Mouse (Mus musculus) stomach, postnatal 0 days (tissue): ENCODE measurements around the gene Efcab9. TPM values are rescaled to one million over a fixed set of nuclear protein-coding genes. Genes with fewer than 3 reads are reported as not detected.

Experiments used
- ATAC-seq: fragments of 200-750 bp; cut with Nextera tagmentation; 2 replicates; pipeline ENCODE4 v1.8.0; 2017; ENCODE audit not compliant: low FRiP score, low TSS enrichment
- DNase-seq: peaks from one replicate; pipeline ENCODE4 v3.0.0-alpha.2; 2016; ENCODE audit warnings: low spot score
- H3K27ac ChIP-seq: fragments of 300-500 bp; sonication (generic); replicated peaks from 2 replicates; pipeline ENCODE4 v1.5.1; 2014; ENCODE audit warnings: mild to moderate bottlenecking, control low read depth
- H3K27me3 ChIP-seq: fragments of 300-500 bp; sonication (generic); 2 replicates; pipeline ENCODE4 v1.6.1; 2014; ENCODE audit warnings: low read length; ENCODE audit not compliant: control insufficient read depth, insufficient read depth
- H3K36me3 ChIP-seq: fragments of 300-500 bp; sonication (generic); 2 replicates; pipeline ENCODE4 v1.6.1; 2014; ENCODE audit warnings: low read length, mixed read lengths; ENCODE audit not compliant: control insufficient read depth, insufficient read depth
- H3K4me1 ChIP-seq: fragments of 300-500 bp; sonication (generic); replicated peaks from 2 replicates; pipeline ENCODE4 v1.6.1; 2014; ENCODE audit warnings: antibody characterized with exemption; ENCODE audit not compliant: control insufficient read depth, insufficient read depth
- H3K4me2 ChIP-seq: fragments of 300-500 bp; sonication (generic); replicated peaks from 2 replicates; pipeline ENCODE4 v1.6.1; 2014; ENCODE audit warnings: low read depth, mild to moderate bottlenecking, control low read depth, moderate library complexity
- H3K4me3 ChIP-seq: fragments of 300-500 bp; sonication (generic); 2 replicates; pipeline ENCODE4 v1.5.1; 2014; ENCODE audit warnings: low read depth, low read length, control low read depth
- H3K9ac ChIP-seq: fragments of 300-500 bp; sonication (generic); 2 replicates; pipeline ENCODE4 v1.6.1; 2014; ENCODE audit warnings: mild to moderate bottlenecking, low read length, control low read depth, mixed read lengths
- H3K9me3 ChIP-seq: fragments of 300-500 bp; sonication (generic); 2 replicates; pipeline ENCODE4 v1.6.1; 2016; ENCODE audit warnings: low read length; ENCODE audit not compliant: control insufficient read depth
- CTCF ChIP-seq: IDR thresholded peaks from 2 replicates; pipeline ENCODE4 v1.5.1; 2016; ENCODE audit warnings: antibody characterized with exemption, low read depth, mild to moderate bottlenecking, moderate library complexity
- EP300 ChIP-seq: optimal IDR thresholded peaks from 2 replicates; pipeline ENCODE3; 2016; ENCODE audit warnings: antibody characterized with exemption
- WGBS: fragments of 180-500 bp; shearing (Covaris S2); extraction: QIAGEN DNeasy Blood & Tissue Kit; methylation state at CpG from one replicate; pipeline ENCODE4 v1.1.7; 2014; 5-methylcytosine and 5-hydroxymethylcytosine counted together
- polyA plus RNA-seq: library from polyadenylated mRNA; unstranded; fragments of >200 nt; fragmentation: Nextera tagmentation; extraction: Ambion mirVana; gene quantifications from 2 replicates; pipeline ENCODE4 v1.2.1, GENCODE M21; 2015

Efcab9 gene
- polyA plus RNA-seq, 1 experiment from 2014 or later: 0.16 TPM

DNA sequence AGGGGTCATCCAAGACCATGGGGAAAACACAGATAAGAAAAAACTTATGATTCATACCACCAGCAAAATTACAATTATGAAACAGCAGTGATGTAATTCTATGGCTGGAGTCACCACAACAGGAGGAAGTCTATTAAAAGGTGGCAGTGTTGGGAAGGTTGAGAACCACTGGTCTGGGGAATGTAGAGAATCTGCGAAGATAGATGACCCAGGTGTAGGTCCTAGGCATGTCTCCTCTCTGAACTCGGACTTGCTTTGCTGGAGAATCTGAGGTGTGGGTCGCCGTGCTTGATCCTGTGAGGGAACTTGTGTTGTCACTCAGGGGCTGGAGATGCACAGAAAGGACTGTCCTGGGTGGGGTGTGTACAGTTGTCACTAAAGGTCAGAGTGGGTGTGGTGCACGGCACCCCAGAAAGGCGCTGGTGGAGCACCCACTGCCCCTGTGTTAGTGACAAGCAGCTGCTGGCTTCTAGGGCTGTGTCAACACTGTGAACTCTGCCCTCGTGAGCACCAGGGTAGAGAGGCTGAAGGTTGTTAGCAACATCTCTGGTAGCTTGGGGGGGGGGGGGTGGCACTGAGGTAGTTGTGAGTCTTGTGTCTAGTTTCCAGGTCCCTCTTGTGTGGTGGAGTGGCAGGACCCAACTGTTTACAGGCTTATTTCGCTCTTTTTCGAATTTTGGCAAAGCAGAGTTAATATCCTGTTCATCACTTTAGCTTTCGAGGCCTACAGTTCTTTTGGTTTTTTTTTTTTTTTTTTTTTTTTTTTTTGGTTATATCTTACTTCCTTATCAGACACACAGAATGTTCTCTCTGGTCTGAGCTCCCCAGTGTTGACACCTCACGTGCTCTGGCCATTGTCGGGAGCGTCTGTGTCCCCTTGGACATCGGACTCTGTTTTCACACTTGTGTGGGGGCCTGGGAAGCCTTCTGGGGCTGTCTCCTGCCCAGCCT lies 22.5 kb upstream of the Efcab9 start:
- no peak overlapping the region for H3K9ac ChIP-seq
- 0 out of 2 replicates have a peak overlapping the region, but pooled peaks have one; percentile 24 for H3K27ac ChIP-seq
- DNase-seq: no peak
- H3K27me3 ChIP-seq: no peaks in the 10 kb centered on the region
- H3K4me2 ChIP-seq: no peak overlapping the region
- H3K9me3 ChIP-seq: no peaks in the 10 kb centered on the region
- peaks cover 2% of the 10 kb centered on the region; the same call in 1 of the 2 replicates for H3K4me1 ChIP-seq
- no peak overlapping the region for H3K4me3 ChIP-seq
- 78% methylated on average over 14 of the region's 14 CpGs for WGBS
- TF ChIP-seq EP300 (no peak), CTCF (no peak)
- ATAC-seq: no peak
- no peaks in the 10 kb centered on the region for H3K36me3 ChIP-seq

DNA sequence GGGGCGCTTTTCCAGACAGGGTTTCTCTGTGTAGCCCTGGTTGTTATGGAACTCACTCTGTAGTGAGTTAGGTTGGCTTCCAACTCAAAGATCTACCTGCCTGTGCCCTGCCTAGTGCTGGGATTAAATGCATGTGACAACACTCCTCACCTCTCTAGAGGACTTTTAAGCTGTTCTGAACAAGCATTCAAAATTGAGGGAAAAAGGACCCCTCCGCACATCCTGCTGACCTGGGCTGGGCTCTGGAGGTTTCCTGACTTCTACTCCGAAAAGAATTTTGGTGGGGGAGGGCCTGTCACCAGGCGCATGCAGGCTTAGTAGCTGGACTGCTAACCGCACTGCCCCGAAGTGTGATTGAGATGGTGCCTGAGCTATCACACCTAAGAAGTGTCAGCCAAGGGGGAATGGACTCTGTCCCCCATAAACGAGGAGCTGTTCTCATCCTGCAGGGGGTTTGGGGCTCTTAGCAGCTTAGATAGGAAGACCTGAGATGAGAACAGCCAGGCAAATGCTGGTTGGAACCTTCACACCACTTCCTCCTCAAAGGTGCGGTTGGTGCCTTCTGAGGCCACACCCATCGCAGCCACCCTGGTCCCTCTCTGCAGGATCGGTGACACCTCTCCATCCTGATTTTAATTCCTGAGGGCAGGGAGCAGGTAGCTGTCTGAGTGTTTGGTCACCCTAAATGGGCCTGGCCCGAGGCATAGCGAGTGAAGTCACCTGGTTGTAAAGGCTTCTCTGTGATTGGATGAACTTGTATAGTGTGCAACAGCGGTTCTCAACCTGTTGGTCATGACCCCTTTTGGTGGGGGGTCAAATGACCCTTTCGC lies 21.6 kb upstream of the Efcab9 start:
- Histone ChIP-seq H3K36me3 (no peaks in the 10 kb centered on the region), H3K4me3 (no peak overlapping the region), H3K9ac (no peak overlapping the region), H3K4me1 (peaks cover 2% of the 10 kb centered on the region; the same call in 1 of the 2 replicates), H3K9me3 (no peaks in the 10 kb centered on the region), H3K4me2 (no peak overlapping the region), H3K27me3 (no peaks in the 10 kb centered on the region), H3K27ac (no peak overlapping the region)
- 57% methylated on average over 14 of the region's 14 CpGs for WGBS
- ATAC-seq (peak; percentile 27; the same call in 1 of the 2 replicates), DNase-seq (no peak)
- TF ChIP-seq CTCF (no peak), EP300 (no peak)

DNA sequence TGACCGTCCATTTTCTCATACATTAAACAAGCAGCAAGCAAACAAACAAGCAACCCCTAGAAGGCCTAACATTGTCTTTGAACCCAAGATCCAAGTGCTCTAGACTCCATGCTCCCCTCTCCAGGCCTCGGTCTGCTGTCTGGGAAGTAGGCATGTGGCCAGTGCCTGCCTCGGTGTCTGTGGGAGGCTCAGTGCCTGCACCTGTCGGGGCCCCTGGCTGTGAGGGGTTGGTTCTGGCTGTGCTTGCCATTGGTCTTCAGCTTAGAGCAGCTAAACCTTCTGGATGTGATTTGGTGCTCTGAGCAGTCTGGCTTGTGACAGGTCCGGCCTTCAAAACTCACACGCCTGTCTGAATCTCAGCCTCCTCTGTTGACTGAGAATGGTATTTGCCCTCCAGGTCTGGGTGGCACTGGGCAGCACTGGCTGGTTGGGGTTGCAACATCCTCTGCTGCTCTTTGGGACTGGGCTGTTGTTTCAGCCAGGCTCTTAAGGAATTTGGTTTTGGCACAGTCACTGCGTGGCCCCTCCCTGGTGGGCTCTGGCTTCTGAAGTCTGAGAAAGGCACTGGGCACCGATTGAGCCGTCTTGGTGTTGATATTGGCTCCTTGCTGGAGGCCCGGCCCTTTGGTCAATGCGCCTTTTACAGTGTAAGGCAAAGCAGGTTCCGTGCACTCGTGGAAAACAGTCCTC lies 20.7 kb upstream of the Efcab9 start:
- DNase-seq (peak; percentile 38), ATAC-seq (peak; percentile 35; the same call in 1 of the 2 replicates)
- Histone ChIP-seq H3K4me3 (no peak overlapping the region), H3K36me3 (no peaks in the 10 kb centered on the region), H3K27ac (peak overlapping the region; percentile 49; the same call in 1 of the 2 replicates), H3K9ac (0 out of 2 replicates have a peak overlapping the region, but pooled peaks have one; percentile 38), H3K4me2 (no peak overlapping the region), H3K27me3 (no peaks in the 10 kb centered on the region), H3K9me3 (no peaks in the 10 kb centered on the region), H3K4me1 (peaks cover 2% of the 10 kb centered on the region; the same call in 1 of the 2 replicates)
- TF ChIP-seq CTCF (no peak), EP300 (no peak)
- 54% methylated on average over 13 of the region's 13 CpGs for WGBS

DNA sequence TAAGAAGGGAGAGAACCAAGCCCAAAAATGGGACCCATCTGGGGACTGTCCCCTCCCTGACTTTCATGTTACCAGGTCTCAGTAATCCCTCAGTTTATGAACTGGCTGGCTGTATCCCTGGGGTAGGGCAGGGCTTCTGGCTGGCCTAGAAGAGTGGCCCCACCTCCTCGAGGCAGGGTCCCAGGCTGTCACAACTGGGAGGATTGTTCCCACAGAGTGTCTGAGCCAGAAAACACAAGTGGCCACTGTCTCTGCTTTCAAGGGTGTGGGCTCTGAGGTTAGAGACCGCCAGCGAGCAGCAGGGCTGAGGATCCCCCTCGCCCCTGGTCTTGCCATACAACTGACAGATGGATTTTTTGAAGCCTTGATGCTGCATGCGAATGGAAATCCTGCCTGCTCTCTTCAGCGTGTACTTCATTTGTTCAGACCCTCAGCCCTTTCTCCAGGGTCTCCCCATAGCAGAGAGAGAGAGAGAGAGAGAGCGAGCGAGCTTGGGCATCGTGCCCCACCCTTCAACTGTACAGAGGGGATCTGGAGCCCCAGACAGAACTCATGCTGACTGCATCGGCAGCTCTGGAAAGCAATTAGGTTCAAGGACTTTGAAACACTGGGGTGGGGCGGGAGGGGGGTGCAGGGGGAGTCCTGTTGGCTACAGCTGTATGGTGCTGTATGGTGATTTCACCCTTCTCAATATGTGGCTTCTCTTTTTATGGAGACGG lies 19.9 kb upstream of the Efcab9 start:
- TF ChIP-seq CTCF: no peak
- no peak for TF ChIP-seq EP300
- DNase-seq (no peak), ATAC-seq (no peak)
- no peak overlapping the region for H3K27ac ChIP-seq
- no peak overlapping the region for H3K4me2 ChIP-seq
- H3K4me1 ChIP-seq: peaks cover 2% of the 10 kb centered on the region; the same call in 1 of the 2 replicates
- no peaks in the 10 kb centered on the region for H3K9me3 ChIP-seq
- H3K9ac ChIP-seq: no peak overlapping the region
- H3K4me3 ChIP-seq: no peak overlapping the region
- H3K27me3 ChIP-seq: no peaks in the 10 kb centered on the region
- H3K36me3 ChIP-seq: no peaks in the 10 kb centered on the region
- 66% methylated on average over 12 of the region's 12 CpGs for WGBS

DNA sequence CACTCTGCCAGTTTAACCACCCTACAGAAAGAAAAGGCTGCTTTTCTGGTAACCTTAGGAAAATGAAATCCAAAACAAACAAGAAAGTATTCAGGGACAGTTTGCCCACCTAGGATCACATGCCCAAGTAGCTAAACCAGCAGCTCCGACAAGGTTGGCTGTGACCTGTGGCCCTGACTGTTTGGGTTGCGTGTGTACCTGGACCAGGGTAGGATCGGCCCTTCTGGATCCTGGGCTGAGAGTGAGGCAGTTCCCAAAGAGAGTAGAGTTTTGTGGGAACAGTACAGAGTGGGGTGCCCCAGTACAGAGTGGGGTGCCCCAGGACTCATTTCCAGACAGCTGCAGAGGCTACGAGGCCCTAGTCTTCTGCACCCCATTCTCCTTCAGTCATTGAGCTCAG lies 19.2 kb upstream of the Efcab9 start:
- ATAC-seq: no peak
- H3K9ac ChIP-seq: no peak overlapping the region
- H3K27me3 ChIP-seq: no peaks in the 10 kb centered on the region
- WGBS: 67% methylated on average over 4 of the region's 4 CpGs
- H3K36me3 ChIP-seq: no peaks in the 10 kb centered on the region
- no peak for DNase-seq
- H3K4me2 ChIP-seq: no peak overlapping the region
- no peak overlapping the region for H3K27ac ChIP-seq
- TF ChIP-seq EP300 (no peak), CTCF (no peak)
- peaks cover 2% of the 10 kb centered on the region; the same call in 1 of the 2 replicates for H3K4me1 ChIP-seq
- H3K9me3 ChIP-seq: no peaks in the 10 kb centered on the region
- no peak overlapping the region for H3K4me3 ChIP-seq
